Mouse (Mus musculus) CH12.LX (cell line): ENCODE measurements around the gene Prom2. TPM values are rescaled to one million over a fixed set of nuclear protein-coding genes. Genes with fewer than 3 reads are reported as not detected.
A peak's percentile ranks its signal among the peaks of the same experiment; 100 is the strongest.

Experiments used
- DNase-seq: peaks from one replicate; pipeline ENCODE4 v3.0.0-alpha.2; 2013; ENCODE audit errors: extremely low read depth
- H3K27ac ChIP-seq: 2 replicates; pipeline ENCODE4 v1.5.1; 2012; ENCODE audit warnings: low read depth, mild to moderate bottlenecking, control low read depth, moderate library complexity; ENCODE audit not compliant: insufficient read depth
- H3K27me3 ChIP-seq: replicated peaks from 2 replicates; pipeline ENCODE3; 2012; ENCODE audit warnings: inconsistent platforms
- H3K36me3 ChIP-seq, 2 experiments: replicated peaks in 1 of 2; 2 replicates each; pipeline versions ENCODE3 to v1.6.1; 2012; ENCODE audit warnings: inconsistent platforms in 1 of 2, low read length in 1 of 2, mild to moderate bottlenecking in 1 of 2, mixed read lengths in 1 of 2, moderate library complexity in 1 of 2; ENCODE audit not compliant: control insufficient read depth in 1 of 2, insufficient read depth in 1 of 2
- H3K4me1 ChIP-seq, 2 experiments: 2 replicates each; pipeline ENCODE4 v1.6.1; 2012; ENCODE audit warnings: inconsistent platforms in 1 of 2, moderate library complexity in 1 of 2; ENCODE audit not compliant: insufficient read depth in 2 of 2, control insufficient read depth in 1 of 2
- H3K4me2 ChIP-seq: 2 replicates; pipeline ENCODE4 v1.6.1; 2012; ENCODE audit warnings: low read depth, mild to moderate bottlenecking, control low read depth; ENCODE audit not compliant: poor library complexity, insufficient read depth, severe bottlenecking
- H3K4me3 ChIP-seq, 3 experiments: fragments of 150-350 bp in 1 of 3; sonication (generic) in 1 of 3; replicated peaks in 1 of 3; 2 replicates each; pipeline versions ENCODE3 to v1.5.1; 2011 to 2012; ENCODE audit warnings: low read depth in 2 of 3, low read length in 2 of 3, mild to moderate bottlenecking in 2 of 3, moderate library complexity in 2 of 3, control low read depth in 1 of 3, improper control_type of control experiment in 1 of 3, inconsistent platforms in 1 of 3, mixed read lengths in 1 of 3; ENCODE audit not compliant: poor library complexity in 1 of 3
- H3K79me2 ChIP-seq: replicated peaks from 2 replicates; pipeline ENCODE4 v1.6.1; 2012; ENCODE audit warnings: mild to moderate bottlenecking, moderate library complexity; ENCODE audit not compliant: control insufficient read depth, poor library complexity, insufficient read depth, severe bottlenecking; ENCODE audit errors: extremely low read depth
- H3K9ac ChIP-seq: 2 replicates; pipeline ENCODE4 v1.6.1; 2012; ENCODE audit warnings: low read depth, mild to moderate bottlenecking, control low read depth, moderate library complexity; ENCODE audit not compliant: insufficient read depth
- H3K9me3 ChIP-seq: replicated peaks from 2 replicates; pipeline ENCODE3; 2012; ENCODE audit warnings: low read length, inconsistent platforms, mixed read lengths
- CHD1 ChIP-seq: IDR thresholded peaks from 2 replicates; pipeline ENCODE4 v1.6.1; 2012; ENCODE audit warnings: low read depth, low read length, improper control_type of control experiment, inconsistent platforms
- CHD2 ChIP-seq: IDR thresholded peaks from 2 replicates; pipeline ENCODE4 v1.6.1; 2011; ENCODE audit warnings: low read length, improper control_type of control experiment
- CTCF ChIP-seq, 2 experiments: IDR thresholded peaks in 1 of 2; conservative IDR thresholded peaks in 1 of 2; 2 replicates each; pipeline ENCODE4 v1.5.1; 2011 to 2012; ENCODE audit warnings: low read depth in 2 of 2, low read length in 2 of 2, improper control_type of control experiment in 1 of 2, inconsistent platforms in 1 of 2, mild to moderate bottlenecking in 1 of 2, moderate library complexity in 1 of 2
- ELF1 ChIP-seq: IDR thresholded peaks from 2 replicates; pipeline ENCODE4 v1.6.1; 2014; ENCODE audit warnings: low read depth, mild to moderate bottlenecking, inconsistent platforms, low read length, improper control_type of control experiment
- EP300 ChIP-seq: IDR thresholded peaks from 2 replicates; pipeline ENCODE4 v1.6.1; 2011; ENCODE audit warnings: low read length, improper control_type of control experiment
- GABPA ChIP-seq: IDR thresholded peaks from 2 replicates; pipeline ENCODE4 v1.6.1; 2012; ENCODE audit warnings: low read depth, low read length, improper control_type of control experiment, inconsistent platforms; ENCODE audit not compliant: insufficient replicate concordance
- HCFC1 ChIP-seq: IDR thresholded peaks from 2 replicates; pipeline ENCODE4 v1.6.1; 2012; ENCODE audit warnings: low read depth, mild to moderate bottlenecking, inconsistent platforms, low read length, improper control_type of control experiment
- IRF4 ChIP-seq: IDR thresholded peaks from 2 replicates; pipeline ENCODE4 v1.6.1; 2014; ENCODE audit warnings: low read depth, mild to moderate bottlenecking, inconsistent platforms, low read length, improper control_type of control experiment
- JUN ChIP-seq: IDR thresholded peaks from 2 replicates; pipeline ENCODE4 v1.6.1; 2011; ENCODE audit warnings: low read depth, mild to moderate bottlenecking, low read length, improper control_type of control experiment, moderate library complexity; ENCODE audit not compliant: insufficient read depth
- JUND ChIP-seq: conservative IDR thresholded peaks from 2 replicates; pipeline ENCODE4 v1.6.1; 2011; ENCODE audit warnings: low read depth, low read length, improper control_type of control experiment
- KAT2A ChIP-seq: IDR thresholded peaks from 2 replicates; pipeline ENCODE4 v1.6.1; 2012; ENCODE audit warnings: low read length, improper control_type of control experiment, inconsistent platforms; ENCODE audit not compliant: insufficient replicate concordance
- MAFK ChIP-seq: IDR thresholded peaks from 2 replicates; pipeline ENCODE4 v1.6.1; 2011; ENCODE audit warnings: low read length, improper control_type of control experiment; ENCODE audit not compliant: insufficient replicate concordance
- MAX ChIP-seq: IDR thresholded peaks from 2 replicates; pipeline ENCODE4 v1.6.1; 2011; ENCODE audit warnings: low read length, improper control_type of control experiment
- MAZ ChIP-seq: IDR thresholded peaks from 2 replicates; pipeline ENCODE4 v1.6.1; 2012; ENCODE audit warnings: low read depth, mild to moderate bottlenecking, inconsistent platforms, low read length, improper control_type of control experiment, moderate library complexity
- MEF2A ChIP-seq: IDR thresholded peaks from 2 replicates; pipeline ENCODE4 v1.6.1; 2014; ENCODE audit warnings: low read depth, mild to moderate bottlenecking, inconsistent platforms, low read length, improper control_type of control experiment, borderline replicate concordance
- MXI1 ChIP-seq: IDR thresholded peaks from 2 replicates; pipeline ENCODE4 v1.6.1; 2011; ENCODE audit warnings: mild to moderate bottlenecking, low read depth, low read length, improper control_type of control experiment
- MYC ChIP-seq: IDR thresholded peaks from 2 replicates; pipeline ENCODE4 v1.6.1; 2011; ENCODE audit warnings: low read depth, mild to moderate bottlenecking, improper control_type of control experiment, low read length
- NELFE ChIP-seq: IDR thresholded peaks from 2 replicates; pipeline ENCODE4 v1.6.1; 2011; ENCODE audit warnings: low read depth, low read length, improper control_type of control experiment
- NRF1 ChIP-seq: IDR thresholded peaks from 2 replicates; pipeline ENCODE4 v1.6.1; 2014; ENCODE audit warnings: low read depth, mild to moderate bottlenecking, inconsistent platforms, low read length, improper control_type of control experiment, moderate library complexity
- PAX5 ChIP-seq: IDR thresholded peaks from 2 replicates; pipeline ENCODE4 v1.6.1; 2012; ENCODE audit warnings: low read length, inconsistent platforms, mixed read lengths
- POLR2A ChIP-seq: IDR thresholded peaks from 2 replicates; pipeline ENCODE4 v1.6.1; 2011; ENCODE audit warnings: low read depth, mild to moderate bottlenecking, improper control_type of control experiment, low read length
- POLR2AphosphoS2 ChIP-seq: IDR thresholded peaks from 2 replicates; pipeline ENCODE4 v1.6.1; 2011; ENCODE audit warnings: low read depth, low read length, improper control_type of control experiment
- RAD21 ChIP-seq: IDR thresholded peaks from 2 replicates; pipeline ENCODE4 v1.6.1; 2011; ENCODE audit warnings: low read depth, mild to moderate bottlenecking, low read length, improper control_type of control experiment, moderate library complexity
- RCOR1 ChIP-seq: conservative IDR thresholded peaks from 2 replicates; pipeline ENCODE4 v1.6.1; 2012; ENCODE audit warnings: low read depth, mild to moderate bottlenecking, inconsistent platforms, low read length, improper control_type of control experiment
- SIN3A ChIP-seq: IDR thresholded peaks from 2 replicates; pipeline ENCODE4 v1.6.1; 2012; ENCODE audit warnings: low read length, improper control_type of control experiment, inconsistent platforms
- SMC3 ChIP-seq: IDR thresholded peaks from 2 replicates; pipeline ENCODE4 v1.6.1; 2011; ENCODE audit warnings: low read depth, low read length, improper control_type of control experiment
- TBP ChIP-seq: conservative IDR thresholded peaks from 2 replicates; pipeline ENCODE4 v1.6.1; 2011; ENCODE audit warnings: low read depth, low read length, improper control_type of control experiment
- TCF12 ChIP-seq: IDR thresholded peaks from 2 replicates; pipeline ENCODE4 v1.6.1; 2014; ENCODE audit warnings: low read depth, mild to moderate bottlenecking, inconsistent platforms, low read length, improper control_type of control experiment
- UBTF ChIP-seq: IDR thresholded peaks from 2 replicates; pipeline ENCODE4 v1.6.1; 2012; ENCODE audit warnings: low read depth, mild to moderate bottlenecking, inconsistent platforms, low read length, improper control_type of control experiment, moderate library complexity
- USF1 ChIP-seq: IDR thresholded peaks from 2 replicates; pipeline ENCODE4 v1.6.1; 2014; ENCODE audit warnings: low read depth, mild to moderate bottlenecking, inconsistent platforms, low read length, improper control_type of control experiment
- USF2 ChIP-seq: conservative IDR thresholded peaks from 2 replicates; pipeline ENCODE4 v1.6.1; 2011; ENCODE audit warnings: low read depth, low read length, improper control_type of control experiment
- ZC3H11A ChIP-seq: IDR thresholded peaks from 2 replicates; pipeline ENCODE4 v1.6.1; 2012; ENCODE audit warnings: low read depth, mild to moderate bottlenecking, inconsistent platforms, low read length, improper control_type of control experiment
- ZKSCAN1 ChIP-seq: IDR thresholded peaks from 2 replicates; pipeline ENCODE4 v1.6.1; 2012; ENCODE audit warnings: low read depth, inconsistent platforms, low read length, improper control_type of control experiment, borderline replicate concordance
- ZMIZ1 ChIP-seq: IDR thresholded peaks from 2 replicates; pipeline ENCODE4 v1.6.1; 2012; ENCODE audit warnings: low read depth, mild to moderate bottlenecking, inconsistent platforms, low read length, improper control_type of control experiment
- ZNF384 ChIP-seq: IDR thresholded peaks from 2 replicates; pipeline ENCODE4 v1.6.1; 2012; ENCODE audit warnings: low read depth, low read length, improper control_type of control experiment, inconsistent platforms
- dilution Hi-C: fragments of 300-500 bp; cut with MboI; formaldehyde crosslinking; loops from 2 replicates; pipeline ENCODE4 v1.14.3; 2020; ENCODE audit warnings: low sequenced_read_pairs; ENCODE audit not compliant: extremely low pct_unique_long_range_greater_than_20kb, extremely low pct_ligation_motif_present
- in situ Hi-C: fragments of 300-500 bp; cut with MboI; formaldehyde crosslinking; loops from 3 replicates; pipeline ENCODE4 v1.14.3; 2019; ENCODE audit warnings: low sequenced_read_pairs, low pct_ligation_motif_present, low pct_unique_long_range_greater_than_20kb, mixed read lengths
- polyA plus RNA-seq: library from polyadenylated mRNA; unstranded; fragments of >175 nt; gene quantifications from 2 replicates; pipeline ENCODE4 v1.2.1, GENCODE M21; 2012; ENCODE audit warnings: low read depth; ENCODE audit not compliant: insufficient read length
- total RNA-seq, 2 experiments: library from RNA; depleted of rRNA; stranded (reverse); fragments of 300-350 nt in 1 of 2; fragments of >200 nt in 1 of 2; gene quantifications; 2 replicates each; pipeline ENCODE4 v1.2.3; 2012 to 2014

The Prom2 gene
- total and polyA plus RNA-seq, 3 experiments: not detected

DNA sequence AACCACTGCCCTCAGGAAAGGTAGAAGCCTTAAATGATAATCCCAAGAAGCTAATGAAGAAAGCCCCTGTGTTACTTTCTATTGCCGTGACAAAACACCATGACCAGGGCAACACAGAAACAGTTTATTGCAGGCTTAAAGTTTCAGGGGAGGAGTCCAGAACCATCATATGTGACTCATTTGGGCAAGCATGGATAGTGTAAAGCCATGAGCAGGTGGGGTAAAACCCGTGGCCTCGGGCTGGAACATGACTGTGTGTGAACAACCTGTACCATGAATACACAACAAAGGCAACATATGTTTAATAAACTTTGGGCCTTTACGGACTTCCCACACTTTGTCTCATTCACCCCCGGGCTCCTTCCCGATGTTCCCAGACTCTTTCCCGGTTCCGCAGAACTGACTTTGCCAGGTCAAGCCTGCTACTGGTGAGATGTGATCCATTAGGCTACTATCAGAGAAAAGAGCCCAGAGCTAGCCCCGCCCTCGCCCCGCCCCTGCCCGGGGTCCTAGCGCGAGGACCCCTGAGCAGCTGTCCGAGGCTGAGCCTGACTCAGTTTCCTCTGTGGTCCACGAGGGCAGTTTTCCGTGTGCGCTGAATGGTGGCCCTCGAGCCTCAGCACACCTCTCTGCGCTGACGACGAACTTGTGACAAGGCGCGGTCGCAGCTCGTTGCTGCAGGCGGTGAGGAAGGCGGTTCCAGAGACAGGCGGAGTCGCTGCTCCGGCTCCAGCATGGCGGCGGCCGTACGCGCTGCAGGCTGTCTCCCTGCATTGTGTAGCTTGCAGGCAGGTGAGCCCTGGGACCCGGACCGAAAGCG, 45.6 kb upstream of the Prom2 start, which contains the start of the genes Zfp661 and Mrps5 (continued):
- TF ChIP-seq SIN3A: peak; percentile 73; the same call in 1 of the 2 replicates
- TF ChIP-seq JUN: no peak
- TF ChIP-seq NELFE: peak; percentile 83
- peak; percentile 78 for TF ChIP-seq TCF12
- TF ChIP-seq GABPA: no peak
- TF ChIP-seq UBTF: no peak
- TF ChIP-seq SMC3: no peak
- no peak for TF ChIP-seq MEF2A
- no peak for TF ChIP-seq USF1
- no peak; the same call in 1 of the 2 replicates for TF ChIP-seq POLR2AphosphoS2
- peak; percentile 50; the same call in 1 of the 2 replicates for TF ChIP-seq NRF1
- TF ChIP-seq ZNF384: no peak
- peak; percentile 69 for TF ChIP-seq ZMIZ1
- TF ChIP-seq ZC3H11A: no peak
- TF ChIP-seq, all 38 proteins: peak for 15

DNA sequence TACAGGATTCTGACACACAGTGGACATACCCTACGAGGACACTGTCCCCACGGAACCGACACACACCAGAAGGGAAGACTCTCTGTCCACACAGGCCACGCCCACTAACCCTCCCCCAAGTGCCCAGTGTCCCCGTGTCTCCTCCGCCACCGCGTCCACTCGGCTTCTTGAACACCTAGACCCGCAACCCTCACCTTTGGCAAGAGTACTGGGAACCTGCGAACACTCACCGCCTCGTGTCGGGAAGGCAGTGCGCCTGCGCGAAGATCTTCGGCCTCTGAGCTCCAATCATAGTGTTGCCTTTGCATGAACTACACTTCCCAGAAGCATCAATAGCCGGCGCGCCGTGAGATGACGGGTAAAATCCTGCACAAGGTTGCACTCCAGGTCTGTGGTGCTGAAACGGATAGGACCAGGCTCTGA, 43.2 kb upstream of the Prom2 start:
- Histone ChIP-seq H3K27ac (no peak overlapping the region), H3K9ac (peak overlapping the region; percentile 45), H3K79me2 (peaks cover 14% of the 10 kb centered on the region), H3K4me1 (peaks cover 2 to 34% of the 10 kb centered on the region in 2 experiments; a peak in 2 of 4 replicates), H3K27me3 (no peaks in the 10 kb centered on the region), H3K9me3 (no peaks in the 10 kb centered on the region), H3K4me2 (peak overlapping the region; percentile 87), H3K36me3 (peaks cover 0 to 21% of the 10 kb centered on the region in 2 experiments), H3K4me3 (peak overlapping the region; percentile 61 to 69 (median 61))
- dilution Hi-C loops (no loop called here), in situ Hi-C loops (no loop called here)
- DNase-seq: peak; percentile 97
- TF ChIP-seq MAFK: no peak
- peak; percentile 78 for TF ChIP-seq NELFE
- peak; percentile 87 for TF ChIP-seq POLR2A
- TF ChIP-seq JUND: no peak
- TF ChIP-seq ZC3H11A: no peak
- TF ChIP-seq RCOR1: no peak
- peak; percentile 84 for TF ChIP-seq MAX
- no peak for TF ChIP-seq USF2
- peak; percentile 97; the same call in 1 of the 2 replicates for TF ChIP-seq KAT2A
- no peak for TF ChIP-seq CTCF (conservative IDR thresholded peaks at IDR 0.05 in 1 of 2, IDR thresholded peaks at IDR 0.05 in 1 of 2; ENCODE audit: low read depth in 2 of 2, low read length in 2 of 2)
- TF ChIP-seq MAZ: no peak
- no peak for TF ChIP-seq EP300
- no peak for TF ChIP-seq ZMIZ1
- peak; percentile 74 for TF ChIP-seq ELF1
- TF ChIP-seq ZKSCAN1: no peak
- TF ChIP-seq NRF1: peak; percentile 96
- 0 out of 2 replicates have a peak, but pooled peaks have one; percentile 57 for TF ChIP-seq IRF4
- TF ChIP-seq TBP: peak; percentile 46; the same call in 1 of the 2 replicates
- no peak for TF ChIP-seq CHD2
- no peak for TF ChIP-seq RAD21
- TF ChIP-seq ZNF384: no peak
- no peak for TF ChIP-seq PAX5
- peak; percentile 74; the same call in 1 of the 2 replicates for TF ChIP-seq MYC
- peak; percentile 100 for TF ChIP-seq HCFC1
- TF ChIP-seq UBTF: no peak
- TF ChIP-seq MXI1: peak; percentile 93
- no peak for TF ChIP-seq CHD1
- TF ChIP-seq USF1: no peak
- TF ChIP-seq POLR2AphosphoS2: no peak
